ENCODE assay signal across 25 mouse cellular contexts in genomic region chr3:29114517-29114916, GRCm38 (mm10). TPM values are rescaled to one million over a fixed set of nuclear protein-coding genes. Genes with fewer than 3 reads are reported as not detected.
A peak's percentile ranks its signal among the peaks of the same experiment; 100 is the strongest.
DNase-seq lines count a peak whose midpoint lies in the region; ATAC-seq and TF ChIP-seq lines count a peak whose summit lies in the region.
"Had no signal": no experiment of that assay in that cellular context is flagged by ENCODE, and none has a peak within 500 bp of the region (broad histone marks: within the 10 kb centered on the region; RNA-seq: fewer than 3 reads in every experiment).

No protein-coding gene starts in this region.

- TF ChIP-seq POLR2A in heart, adult 2 months (IDR thresholded peaks at IDR 0.05; ENCODE audit: insufficient read depth, low read depth, low read length): no peak

- no peak for TF ChIP-seq CTCF in heart, adult 2 months (IDR thresholded peaks at IDR 0.05)

- no peaks in the 10 kb centered on the region for H3K27me3 ChIP-seq in heart, adult 2 months (ENCODE audit: control insufficient read depth, insufficient read depth, low read length)
- H3K27me3 ChIP-seq: embryonic facial prominence, embryonic 13.5 days; embryonic facial prominence, embryonic 15.5 days; forebrain, embryonic 12.5 days had no signal

- H3K27ac ChIP-seq in heart, adult 2 months: no peak overlapping the region
- H3K27ac ChIP-seq: embryonic facial prominence, embryonic 13.5 days; embryonic facial prominence, embryonic 15.5 days; forebrain, embryonic 10.5 days; forebrain, embryonic 12.5 days had no signal

- H3K9ac ChIP-seq in heart, adult 2 months (ENCODE audit: low read depth, low read length): no peak overlapping the region
- H3K9ac ChIP-seq: embryonic facial prominence, embryonic 13.5 days; embryonic facial prominence, embryonic 15.5 days; forebrain, embryonic 12.5 days had no signal

- intact Hi-C loops in heart, adult 2 months (cut with DNase I): no loop called here

- H3K4me3 ChIP-seq in heart, adult 2 months: no peak overlapping the region
- H3K4me3 ChIP-seq: embryonic facial prominence, embryonic 13.5 days; embryonic facial prominence, embryonic 15.5 days; erythroblast, embryonic 14.5 days; forebrain, embryonic 10.5 days; forebrain, embryonic 12.5 days had no signal

- no peak for TF ChIP-seq EP300 in heart, adult 2 months (IDR thresholded peaks at IDR 0.05; ENCODE audit: insufficient read depth, low read depth, low read length)

- no peaks in the 10 kb centered on the region for H3K79me2 ChIP-seq in heart, adult 2 months (replicated peaks; ENCODE audit: control insufficient read depth, insufficient read depth, low read length)

- ATAC-seq in common myeloid progenitor, adult 5-6 weeks (replicated peaks; ENCODE audit: low read depth, poor library complexity, severe bottlenecking): peak; percentile 47; the same call in 1 of the 2 replicates
- ATAC-seq in megakaryocyte, adult 5-6 weeks (ENCODE audit: poor library complexity, severe bottlenecking): peak; percentile 79
- ATAC-seq: forebrain, embryonic 14.5 days; forebrain, embryonic 16.5 days had no signal

- peak; percentile 3 for DNase-seq in lung, postnatal 36 days
- DNase-seq in lung, postnatal 4 days: no peak
- no peak for DNase-seq in embryo, embryonic 10 days (ENCODE audit: low spot score)
- DNase-seq in heart, adult 2 months: no peak
- DNase-seq in cerebellum, adult 9-11 months: no peak
- DNase-seq: adrenal gland, adult 2 months; adrenal gland, postnatal 10 days; adrenal gland, postnatal 25 days; cerebellum, adult 11-12 months; cerebellum, adult 2 months; cerebellum, adult 9-10 months; cerebellum, postnatal 14 days; cerebellum, postnatal 36 days; embryo, embryonic 11 days had no signal

- H3K36me3 ChIP-seq in heart, adult 2 months (ENCODE audit: control insufficient read depth, insufficient read depth, low read length): no peaks in the 10 kb centered on the region
- H3K36me3 ChIP-seq: embryonic facial prominence, embryonic 13.5 days; embryonic facial prominence, embryonic 15.5 days; forebrain, embryonic 10.5 days; forebrain, embryonic 12.5 days had no signal

- 70% methylated on average over 3 of the region's 3 CpGs for WGBS in heart, adult 2 months

- H3K4me1 ChIP-seq in heart, adult 2 months (ENCODE audit: control insufficient read depth, insufficient read depth, low read length): peaks cover 1% of the 10 kb centered on the region
- H3K4me1 ChIP-seq: embryonic facial prominence, embryonic 13.5 days; embryonic facial prominence, embryonic 15.5 days had no signal

RNA-seq across cellular contexts. Expression of gene Egfem1, which starts 32.7 kb away (rescaled TPM):
- not detected in 2 replicates for total RNA-seq in common myeloid progenitor, adult 5-6 weeks (2017)
- not detected in 2 replicates for total RNA-seq in megakaryocyte, adult 5-6 weeks (2015)
- not detected in 2 replicates for total RNA-seq in megakaryocyte, adult 5-6 weeks (2017)
- total RNA-seq in heart, adult 2 months (2021): not detected
- 0.04 TPM in 1 of 2 replicates, not detected in the other for polyA plus RNA-seq in heart, adult 2 months (2012; rRNA removed)
- total RNA-seq: adrenal gland, adult 2 months; MEL had no signal
- polyA plus RNA-seq: C2C12; erythroblast, embryonic 14.5 days had no signal
